Mouse (Mus musculus): Measurements from ENCODE around the gene Ulk1. TPM values are rescaled to one million over a fixed set of nuclear protein-coding genes. Genes with fewer than 3 reads are reported as not detected.
"Not testable (repeated sequence)": the region's sequence is repeated elsewhere in the genome, so short reads cannot be mapped to it uniquely, and the experiment has no call there.

The Ulk1 gene
- total RNA-seq, 2 experiments from 2014 or later = 66.3 to 78.1 TPM

DNA sequence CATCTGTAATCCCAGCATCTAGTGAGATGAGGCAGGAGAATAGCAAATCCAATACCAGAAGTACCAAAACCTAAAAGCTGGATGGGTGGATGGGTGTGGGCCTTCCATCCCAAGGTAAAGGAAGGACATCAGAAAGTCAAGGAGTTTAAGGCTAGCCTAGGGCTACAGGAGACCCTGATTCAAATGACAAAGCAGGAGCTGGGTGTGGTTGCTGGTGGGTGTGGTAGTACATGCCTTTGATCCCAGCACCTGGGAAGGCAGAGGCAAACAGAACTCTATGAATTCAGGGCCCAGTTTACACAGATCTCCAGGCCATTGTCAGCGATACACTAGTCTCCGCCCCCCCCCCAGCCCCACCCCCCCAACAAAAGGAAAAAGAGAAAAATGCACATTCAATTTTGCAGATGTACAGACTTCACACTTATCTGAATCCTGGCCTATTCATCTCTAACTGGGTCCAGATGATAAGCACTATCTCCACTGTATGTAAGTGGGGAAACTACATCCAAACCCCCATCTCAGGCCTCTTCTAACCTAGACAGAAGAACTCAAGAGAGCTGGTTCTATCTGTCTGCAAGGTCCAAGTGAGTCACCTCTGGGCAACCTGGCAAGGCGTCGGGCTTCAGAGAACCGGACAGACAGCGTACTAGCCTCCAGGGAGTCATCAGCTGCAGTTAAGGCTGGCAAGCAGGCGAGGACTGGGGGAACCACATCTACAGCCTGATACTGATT lies 5.7 kb downstream of the Ulk1 start:
- no peak for DNase-seq

DNA sequence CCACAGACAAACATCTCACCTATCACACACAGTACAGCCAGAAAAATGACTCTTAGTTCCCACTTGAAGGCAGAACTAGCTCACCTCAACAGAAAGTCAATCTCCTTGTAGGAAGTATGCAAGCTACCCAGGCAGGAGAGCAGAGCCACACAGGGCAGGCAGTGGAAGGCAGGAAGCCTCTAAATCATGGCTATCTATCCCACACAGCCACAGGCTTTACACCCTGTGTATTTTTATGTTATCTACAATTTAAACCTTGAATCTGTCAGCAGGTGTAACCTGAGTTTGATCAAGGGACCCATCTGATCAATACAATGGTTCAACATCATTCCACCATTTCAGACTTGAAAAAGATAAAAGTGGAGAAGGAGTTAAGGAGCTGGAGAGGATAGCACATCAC lies 7.1 kb downstream of the Ulk1 start:
- DNase-seq = no peak

DNA sequence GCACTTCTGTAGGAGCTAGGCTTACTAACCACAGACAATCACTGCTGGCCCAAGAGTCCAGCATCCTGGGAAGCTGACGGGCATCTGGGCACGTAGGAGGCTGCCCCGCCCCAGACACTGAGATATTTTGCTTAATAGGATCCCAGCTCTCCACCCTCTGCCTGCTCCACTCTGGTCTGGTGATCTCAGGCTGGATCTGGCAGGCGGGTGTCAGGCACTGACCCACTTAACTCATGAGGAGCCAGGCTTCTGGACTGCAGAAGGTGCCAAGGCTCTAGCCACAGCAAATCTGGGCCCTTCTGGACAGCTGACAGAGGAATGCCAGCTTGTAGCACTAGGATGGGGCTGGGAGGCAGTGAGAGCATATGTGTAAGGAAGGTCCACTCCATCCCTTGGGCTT lies 7.7 kb downstream of the Ulk1 start:
- peak in 1 of 2 experiments; percentile 69 for DNase-seq

DNA sequence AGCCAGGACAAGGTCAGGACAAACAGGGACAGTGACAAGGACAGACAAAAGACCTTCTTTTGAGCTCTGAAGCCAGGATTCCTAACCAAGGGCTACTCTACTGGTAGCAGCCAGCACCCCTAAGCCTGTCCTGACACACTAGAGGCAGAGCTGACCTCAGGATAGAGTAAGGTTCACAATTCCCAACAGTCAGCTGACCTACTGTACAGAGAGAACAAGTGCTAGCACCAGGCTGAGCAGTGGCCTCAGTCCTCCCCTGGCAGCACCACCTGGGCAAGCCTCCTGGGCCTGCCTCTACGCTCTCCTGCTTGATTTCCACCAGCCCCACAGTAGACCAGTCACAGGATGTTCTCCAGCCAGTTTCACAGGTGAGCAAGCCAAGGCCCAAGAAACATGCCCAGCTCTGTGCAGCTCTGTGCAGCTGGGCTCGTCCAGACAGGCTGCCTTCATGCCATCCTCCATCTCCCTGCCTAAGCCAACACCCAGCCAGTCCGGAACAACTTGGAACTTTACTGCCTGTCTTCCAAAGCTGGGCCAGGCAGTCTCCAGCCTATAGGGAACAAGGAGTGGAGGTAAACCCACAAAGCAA lies 8.8 kb downstream of the Ulk1 start:
- no peak for DNase-seq

DNA sequence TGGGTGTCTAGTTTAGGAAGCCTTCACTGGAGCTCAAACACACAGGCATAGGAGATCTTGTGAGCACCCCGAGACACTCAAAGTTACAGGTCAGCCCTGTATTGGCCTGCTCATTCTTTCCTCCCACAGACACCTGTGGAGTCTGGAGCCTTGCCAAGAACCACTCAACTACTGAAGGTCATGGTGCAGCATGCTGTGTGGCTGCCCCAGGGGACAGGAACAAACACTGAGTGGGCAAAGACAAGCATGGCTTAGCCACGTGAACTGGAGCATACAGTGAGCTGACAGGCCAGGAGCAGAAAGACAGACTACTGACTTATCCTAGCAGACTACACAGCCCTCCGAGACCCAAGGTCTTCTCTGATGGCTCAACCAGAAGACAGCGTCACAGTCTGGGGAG lies 12.2 kb downstream of the Ulk1 start:
- DNase-seq = peak; percentile 55 to 66

DNA sequence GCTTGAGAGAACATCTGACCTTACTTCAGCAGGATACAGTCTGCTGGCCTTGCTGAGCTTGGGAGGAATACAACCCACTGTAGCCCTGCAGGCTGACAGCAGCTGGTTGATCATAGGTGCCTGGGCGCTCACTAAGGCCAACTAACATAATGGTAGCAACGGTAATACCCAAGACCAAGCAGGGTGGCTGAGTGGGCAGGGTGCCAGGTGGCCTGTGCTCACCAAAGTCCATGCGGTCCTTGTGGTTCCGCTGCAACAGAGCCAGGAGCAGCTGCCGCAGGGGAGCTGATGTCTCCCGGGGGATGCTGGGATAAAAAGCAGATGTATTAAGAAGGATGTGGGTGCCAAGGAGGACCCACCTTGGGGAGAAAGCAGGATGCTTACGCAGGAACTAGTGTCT lies 15.5 kb downstream of the Ulk1 start:
- DNase-seq = no peak

DNA sequence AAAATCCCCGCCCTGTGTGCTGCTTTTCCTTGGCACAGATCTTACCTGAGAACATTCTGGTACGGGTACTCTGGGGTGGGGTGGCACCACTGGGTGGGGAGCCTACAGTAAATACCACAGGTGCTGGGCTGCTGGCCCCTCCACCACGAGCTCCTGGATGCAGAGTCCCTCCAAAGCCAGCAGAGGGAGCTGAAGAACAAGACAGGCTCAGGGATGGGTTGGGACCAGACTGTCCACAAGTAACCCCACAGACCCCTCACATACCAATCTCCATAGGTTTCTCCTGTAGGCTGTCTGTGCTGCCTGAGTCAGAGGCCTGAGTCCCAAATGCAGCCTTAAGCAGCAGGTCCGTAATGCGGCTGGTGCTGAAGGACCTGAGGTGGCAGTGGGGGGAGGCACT lies 21.2 kb downstream of the Ulk1 start:
- DNase-seq = peak; percentile 39 to 74

DNA sequence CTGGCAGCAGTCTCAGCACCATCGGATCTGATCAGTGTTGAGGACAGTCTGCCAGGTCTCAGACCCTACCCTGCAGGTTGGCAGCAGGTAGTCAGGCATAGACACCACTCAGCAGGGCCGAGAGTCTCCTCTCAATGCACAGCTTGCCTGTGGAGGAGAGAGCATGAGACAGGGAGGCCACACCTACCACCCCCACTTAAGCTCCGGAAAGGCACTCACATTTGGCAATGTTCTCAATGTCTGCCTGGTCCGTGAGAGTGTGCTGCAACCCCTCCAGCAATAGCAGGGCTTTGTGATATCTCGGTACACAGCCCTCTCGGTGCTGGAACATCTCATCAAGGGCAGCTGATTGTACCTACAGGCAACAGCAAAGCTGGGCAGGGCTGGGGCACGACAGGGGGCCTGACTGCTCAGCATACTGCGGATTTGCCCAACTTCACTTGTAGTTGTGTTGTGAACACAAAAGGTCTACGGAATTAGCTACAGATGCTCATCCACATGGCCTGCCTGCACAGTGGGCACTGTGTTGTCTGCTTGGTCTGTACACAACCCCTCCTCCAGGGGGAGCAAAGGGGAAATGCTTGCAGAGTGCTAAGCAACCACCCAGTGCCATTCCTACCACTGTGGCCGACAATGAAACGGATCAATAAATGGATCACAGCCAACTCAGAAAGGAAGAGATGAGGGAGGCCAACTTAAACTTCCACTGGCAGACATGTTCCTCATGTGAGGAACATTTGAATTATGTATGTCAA lies 23.6 kb downstream of the Ulk1 start:
- no peak for DNase-seq

DNA sequence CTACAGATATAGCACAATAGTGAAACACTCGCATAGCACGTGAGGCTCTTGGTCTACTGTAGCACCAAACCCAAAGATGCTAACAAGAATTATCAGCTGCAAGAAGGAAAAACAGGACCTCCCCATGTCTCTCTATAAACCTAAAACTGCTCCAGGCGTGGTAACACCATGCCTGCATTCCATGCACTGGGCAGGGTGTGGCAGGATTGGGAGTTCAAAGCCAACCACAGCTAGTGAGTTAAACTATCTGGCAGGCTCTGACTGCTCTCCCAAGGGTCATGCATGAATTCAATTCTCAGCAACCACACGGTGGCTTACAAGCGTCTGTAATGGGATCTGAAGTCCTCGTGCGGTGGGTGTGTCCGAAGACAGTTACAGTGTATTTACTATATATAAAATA lies 26.7 kb downstream of the Ulk1 start:
- no peak for DNase-seq

DNA sequence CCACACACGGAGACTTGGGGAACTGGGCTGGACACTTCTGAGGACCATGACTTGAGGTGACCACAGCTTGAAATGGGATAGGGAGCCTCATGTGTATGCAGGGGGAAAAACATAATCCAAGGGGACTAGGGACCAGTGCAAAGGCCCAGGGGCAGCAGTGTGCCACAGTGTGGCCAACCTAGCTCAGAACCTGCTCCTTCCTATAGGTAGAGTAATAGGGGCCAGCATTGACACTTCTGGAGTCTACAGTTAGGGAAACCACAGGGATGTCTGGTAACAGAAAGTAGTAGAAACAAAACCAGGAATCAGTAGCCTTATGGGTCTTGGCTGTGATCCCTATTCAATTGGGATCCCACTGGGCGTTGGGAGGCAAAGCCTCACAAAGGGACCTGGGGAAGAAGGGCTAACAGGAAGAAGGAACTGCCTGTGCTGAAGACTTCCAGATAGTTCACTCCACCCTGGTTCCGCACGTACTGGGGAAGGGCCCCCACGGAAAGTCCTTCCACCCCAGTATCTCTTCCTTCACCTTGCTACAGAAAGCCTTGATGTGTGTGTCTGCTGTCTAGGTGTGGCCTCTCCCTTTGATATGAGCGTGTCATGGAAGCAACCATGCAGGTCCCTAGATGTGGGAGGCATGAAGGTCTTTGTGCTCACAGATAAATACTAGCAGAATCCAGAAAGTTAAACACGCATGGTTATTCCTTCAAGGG lies 28.2 kb downstream of the Ulk1 start:
- no peak for DNase-seq

DNA sequence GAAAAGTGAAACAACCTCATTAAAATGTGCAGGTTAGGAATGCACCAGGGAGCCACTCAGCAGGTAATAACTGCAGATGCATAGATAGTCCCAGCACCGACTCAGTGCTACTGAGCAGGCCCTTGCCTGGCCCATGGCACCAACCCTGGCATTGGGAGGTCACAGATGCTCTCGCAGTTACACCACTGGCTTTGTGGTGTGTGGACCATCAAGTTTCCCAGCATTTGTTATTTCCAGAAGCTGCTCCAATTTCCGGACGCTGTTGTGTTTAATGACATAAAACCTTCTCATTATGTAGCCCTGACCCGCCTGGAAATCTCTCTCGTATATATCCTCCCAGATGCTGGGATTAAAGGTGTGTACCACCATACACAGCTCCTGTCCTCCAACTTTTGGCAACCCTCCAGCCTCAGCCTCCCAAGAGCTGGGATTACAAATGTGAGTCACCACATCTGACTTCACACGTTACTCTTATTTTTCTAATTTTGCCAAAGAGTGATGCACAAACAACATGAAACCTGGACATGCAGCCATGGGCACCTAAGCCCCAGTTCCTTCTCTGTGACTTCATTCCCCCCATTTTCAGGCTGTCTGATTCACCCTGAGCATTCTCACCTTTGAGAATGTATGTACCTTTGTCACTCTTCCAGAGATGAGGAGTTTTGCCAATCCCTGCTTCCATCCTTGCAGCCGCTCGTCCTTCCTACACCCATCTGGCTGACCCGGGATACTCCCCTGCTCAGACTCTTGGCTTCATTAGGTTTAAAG lies 29.0 kb downstream of the Ulk1 start:
- no peak for DNase-seq

DNA sequence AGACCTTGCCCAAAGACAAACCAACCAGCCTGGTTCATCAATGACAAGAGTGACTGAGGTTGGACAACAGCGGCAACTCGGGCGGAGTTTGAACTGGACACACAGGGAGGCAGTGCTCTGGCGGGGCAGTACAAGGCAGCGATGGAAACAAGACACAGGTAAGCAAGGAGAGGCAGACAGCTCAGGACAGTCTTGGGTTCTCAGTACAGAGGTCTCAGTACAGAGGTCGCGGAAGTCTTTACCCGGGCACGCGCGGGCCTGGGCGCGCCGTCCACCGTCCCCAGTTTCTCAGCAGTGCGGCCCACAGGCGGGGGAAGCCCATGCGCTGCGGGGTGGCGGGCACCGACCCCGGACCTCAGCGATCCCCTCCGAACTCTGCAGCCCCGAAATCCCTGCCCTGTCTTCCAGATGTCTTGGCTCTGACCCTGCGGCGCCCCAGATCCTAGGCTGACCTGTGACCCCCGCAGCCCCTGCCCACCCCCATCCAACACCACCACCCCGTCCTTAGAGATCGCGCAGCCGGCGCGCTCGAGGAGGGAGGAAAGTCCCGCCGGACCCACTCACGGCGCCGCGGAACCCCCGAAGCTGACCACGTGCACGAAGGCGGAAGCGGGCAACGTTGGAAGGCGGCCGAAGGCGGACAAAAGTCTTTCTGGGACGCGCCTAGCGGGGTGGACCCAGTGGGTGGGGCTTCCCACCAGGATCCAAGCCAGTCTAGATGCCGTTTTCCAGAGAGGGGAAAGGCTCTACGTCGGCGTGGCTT lies 29.7 kb downstream of the Ulk1 start, which contains the start of gene Pus1:
Gene Pus1 (minus strand): TSS at position 662 of the 763 bp plus-strand sequence.
- DNase-seq = peak; percentile 97 to 99

DNA sequence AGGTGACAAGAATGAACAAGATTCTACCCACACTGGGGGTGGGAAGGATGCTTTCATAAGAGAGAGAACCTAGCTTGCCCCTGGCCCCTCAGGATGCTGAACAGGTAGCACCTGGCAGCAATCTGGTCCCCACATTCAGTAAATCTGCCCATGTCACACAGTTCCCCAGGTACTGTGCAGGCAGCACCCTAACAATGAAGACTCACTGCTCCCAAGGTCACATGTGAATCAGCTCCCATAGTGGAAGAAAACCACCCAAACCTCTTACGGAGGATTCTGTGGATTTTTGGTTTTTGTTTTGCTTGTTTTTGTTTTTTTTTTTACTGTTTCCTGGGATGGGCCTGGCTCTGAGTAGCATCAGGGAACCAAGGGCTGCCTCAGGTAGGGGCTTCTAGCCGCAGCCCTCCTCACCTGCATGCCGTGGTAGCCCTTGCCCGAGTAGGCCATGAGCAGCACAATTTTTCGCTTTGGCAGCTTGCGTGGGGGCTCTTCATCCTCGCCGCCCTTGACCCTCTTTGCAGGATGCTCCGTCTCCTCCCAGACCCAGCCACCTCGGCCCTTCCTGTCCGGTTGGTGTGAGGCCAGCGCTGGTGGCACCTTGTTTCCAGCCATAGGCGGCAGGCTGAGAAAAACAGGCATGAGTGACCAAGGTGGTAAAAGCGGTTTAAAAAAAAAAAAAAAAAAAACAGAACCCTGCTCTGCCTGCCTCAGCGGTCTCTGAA lies 30.5 kb downstream of the Ulk1 start:
- DNase-seq = no peak

DNA sequence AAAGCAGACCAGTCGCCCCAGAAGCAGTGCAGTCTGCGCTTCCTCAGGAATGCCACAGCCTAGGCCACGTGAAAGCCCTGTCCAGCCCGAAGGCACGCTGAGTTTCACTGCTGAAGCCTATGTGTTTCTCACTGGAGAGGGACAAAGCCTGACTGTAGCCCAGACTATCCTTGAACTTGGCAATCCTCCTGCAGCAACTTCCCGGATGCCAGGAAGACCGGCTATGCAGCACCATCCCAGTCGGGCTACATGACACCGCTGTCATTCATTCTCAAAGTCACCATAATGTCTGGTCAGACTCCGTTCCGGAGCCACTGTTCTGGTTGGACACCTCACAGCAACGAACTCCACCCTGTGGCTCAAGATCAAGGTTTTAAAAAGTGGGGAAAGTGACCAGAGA lies 31.6 kb downstream of the Ulk1 start:
- no peak for DNase-seq

DNA sequence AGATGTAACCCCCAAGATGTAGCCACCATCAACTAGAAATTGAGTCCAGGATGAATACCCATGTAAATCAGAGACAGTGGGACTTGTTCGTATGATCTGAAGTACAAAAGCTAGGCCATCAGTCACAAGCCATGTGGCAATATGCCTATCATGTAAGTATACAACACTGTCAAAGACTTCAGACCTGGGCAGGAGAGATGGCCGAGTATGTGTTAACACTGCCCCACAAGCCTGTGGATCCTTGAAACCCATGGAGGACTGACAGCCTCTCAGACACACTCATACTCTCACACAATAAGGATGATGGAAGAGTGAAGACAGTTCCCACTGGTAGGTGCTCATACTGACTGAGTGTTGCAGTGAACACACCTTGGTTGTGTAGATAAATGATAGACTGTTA lies 33.8 kb downstream of the Ulk1 start:
- no peak for DNase-seq

DNA sequence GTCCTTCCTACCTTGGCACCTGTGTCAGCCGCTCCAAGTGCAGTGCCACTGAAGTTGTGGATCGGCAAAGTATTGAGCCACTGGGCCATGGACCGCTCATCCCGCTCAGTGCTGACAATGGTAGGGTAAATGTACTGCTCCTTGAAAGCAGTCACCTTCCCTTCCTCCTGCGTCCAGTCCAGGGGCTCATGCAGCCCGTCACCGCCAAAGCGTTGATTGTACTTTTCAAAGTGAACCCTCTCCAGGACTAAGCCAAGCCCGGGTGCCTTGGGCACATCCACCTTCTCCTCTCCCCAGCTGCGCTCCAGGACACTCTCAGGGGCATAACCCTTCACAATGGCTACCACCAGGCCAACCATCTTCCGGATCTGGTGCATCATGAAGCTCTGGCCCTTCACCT lies 35.4 kb downstream of the Ulk1 start:
- no peak for DNase-seq

DNA sequence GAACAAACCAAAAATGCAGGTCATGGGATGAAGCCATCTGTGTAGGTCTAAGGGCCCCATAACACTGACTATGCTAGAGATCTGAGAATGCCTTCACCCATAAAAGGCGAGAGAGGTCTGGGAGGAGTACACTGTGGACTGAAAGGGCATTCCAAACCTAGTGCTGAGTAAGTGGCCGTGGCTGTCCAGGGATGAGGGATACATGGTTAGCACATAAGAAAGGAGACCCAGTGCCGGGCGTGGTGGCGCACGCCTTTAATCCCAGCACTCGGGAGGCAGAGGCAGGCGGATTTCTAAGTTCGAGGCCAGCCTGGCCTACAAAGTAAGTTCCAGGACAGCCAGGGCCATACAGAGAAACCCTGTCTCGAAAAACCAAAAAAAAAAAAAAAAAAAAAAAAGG lies 37.0 kb downstream of the Ulk1 start:
- DNase-seq = not testable (repeated sequence)

DNA sequence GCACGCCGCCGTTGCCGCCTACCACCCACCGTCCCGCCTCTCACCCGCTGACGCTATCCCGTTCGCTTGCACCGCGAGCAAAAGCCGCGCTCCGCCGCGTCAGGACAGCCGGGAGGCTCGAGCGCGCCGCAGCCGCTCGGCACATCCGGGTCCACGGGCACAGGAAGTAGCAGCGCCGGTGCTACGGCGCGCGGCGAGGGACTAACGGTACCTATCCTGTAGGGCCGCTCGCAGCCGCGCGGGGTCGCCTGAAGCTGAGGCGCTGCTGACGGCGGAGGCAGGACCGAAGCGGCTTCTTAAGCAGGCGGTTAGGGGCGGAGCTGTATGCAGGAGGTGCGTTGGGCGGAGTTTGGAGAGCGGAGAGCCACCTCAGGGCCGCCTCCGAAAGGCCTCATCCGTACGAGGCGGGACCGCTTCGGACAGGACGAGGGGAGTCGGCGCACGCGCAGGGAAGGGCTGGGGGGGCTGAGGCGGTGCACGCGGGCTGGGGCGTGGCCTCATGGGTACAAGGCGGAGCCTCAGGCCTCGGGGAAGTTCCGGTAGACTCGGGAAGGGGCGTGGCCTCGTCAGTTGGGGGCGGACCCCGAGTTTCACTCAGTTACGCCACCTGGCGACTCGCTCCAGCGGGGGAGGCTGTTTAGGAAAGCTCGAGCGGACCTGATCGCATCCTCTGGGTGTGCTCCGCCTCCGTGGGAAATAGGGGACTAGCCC lies 39.3 kb downstream of the Ulk1 start, which contains the start of gene Ep400:
Gene Ep400 (minus strand): TSS at position 270 of the 711 bp plus-strand sequence.
- DNase-seq = peak; percentile 100

DNA sequence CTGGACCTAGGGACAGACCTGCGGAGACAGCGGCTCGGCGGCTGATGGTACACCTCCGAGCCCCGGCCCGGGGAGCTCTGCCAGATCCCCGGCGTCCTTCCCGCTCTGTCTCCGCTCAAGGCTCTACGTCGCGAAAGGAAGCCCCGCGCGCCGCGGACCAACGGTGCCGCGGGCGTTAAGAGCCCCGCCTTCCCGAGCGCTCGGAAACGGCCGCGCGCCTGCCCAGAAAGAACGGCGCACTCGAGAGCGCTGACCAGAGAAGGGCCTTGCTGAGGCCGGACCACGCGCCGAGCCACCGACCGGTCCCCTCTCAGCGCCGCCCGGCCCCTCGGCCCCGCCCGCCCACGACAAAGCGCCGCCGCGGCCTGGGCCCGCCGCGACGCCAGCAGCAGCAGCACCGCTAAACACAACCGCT lies 39.9 kb downstream of the Ulk1 start:
- DNase-seq = no peak

DNA sequence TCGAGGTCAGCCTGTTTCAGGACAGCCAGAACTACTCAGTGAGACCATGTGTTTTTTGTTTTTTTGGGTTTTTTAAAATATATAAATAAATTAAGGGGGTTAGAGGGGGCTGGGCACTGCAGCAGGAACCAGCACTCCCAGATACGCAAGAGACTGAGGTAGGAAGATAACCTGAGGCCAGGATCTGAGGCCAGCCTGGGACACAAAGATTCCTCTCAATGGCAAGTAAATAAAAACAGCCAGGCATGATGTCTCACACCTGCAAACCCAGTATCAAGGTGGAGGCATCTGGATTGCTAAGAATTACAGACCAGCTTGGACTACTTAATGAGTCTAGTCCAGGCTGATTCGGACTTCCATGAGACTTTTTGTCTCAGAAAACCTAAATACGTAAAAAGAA lies 40.6 kb downstream of the Ulk1 start:
- no peak for DNase-seq
